Mouse (Mus musculus): ENCODE results near the gene Kat8. TPM values are rescaled to one million over a fixed set of nuclear protein-coding genes. Genes with fewer than 3 reads are reported as not detected.

Gene Kat8
- polyA plus RNA-seq, 1 experiment from 2014 or later: 22.1 TPM

- TF ChIP-seq CTCF (IDR thresholded peaks at IDR 0.05): peak; percentile 83
- POLR2A ChIA-PET: interaction anchor here (1.0 kb wide), 1 partner anchor 18 kb away, joined by 3 read pairs; no protein-coding TSS in a partner anchor
- CTCF ChIA-PET: interaction anchor here (1.4 to 10.1 kb wide), 4 partner anchors 11 to 57 kb away, joined by 3 to 123 read pairs (median 5); no protein-coding TSS in a partner anchor
- ATAC-seq (no peak), DNase-seq (ENCODE audit: low read depth, low spot score) (no peak)
- in situ Hi-C loops (cut with MboI; ENCODE audit: low pct_unique_long_range_greater_than_20kb): no loop called here
- no peaks in the 10 kb centered on the region for H3K27me3 ChIP-seq
Measured at GRCm38 (mm10) chr7:127918203-127918602, 5.9 kb downstream of the Kat8 start.

GRCm38 (mm10) chr7:127919290-127919689 lies 7.0 kb downstream of the Kat8 start:
- POLR2A ChIA-PET: no interaction called here
- in situ Hi-C loops (cut with MboI; ENCODE audit: low pct_unique_long_range_greater_than_20kb): no loop called here
- TF ChIP-seq CTCF (IDR thresholded peaks at IDR 0.05): peak; percentile 66
- CTCF ChIA-PET: interaction anchor here (1.2 to 10.1 kb wide), 6 partner anchors 10 to 118 kb away, joined by 3 to 123 read pairs (median 4); no protein-coding TSS in a partner anchor
- H3K27me3 ChIP-seq: no peaks in the 10 kb centered on the region
- no peak for DNase-seq (ENCODE audit: low read depth, low spot score)
- ATAC-seq: no peak

- ATAC-seq (no peak), DNase-seq (ENCODE audit: low read depth, low spot score) (no peak)
- no peak for TF ChIP-seq CTCF (IDR thresholded peaks at IDR 0.05)
- no peaks in the 10 kb centered on the region for H3K27me3 ChIP-seq
- ChIA-PET POLR2A (interaction anchor here (1.5 kb wide), 1 partner anchor 10 kb away, joined by 5 read pairs; no protein-coding TSS in a partner anchor), CTCF (interaction anchor here (1.2 to 10.1 kb wide), 4 partner anchors 10 to 25 kb away, joined by 4 to 123 read pairs (median 6); partner anchors contain the start of genes Gm21974, Kat8 and Vkorc1)
- in situ Hi-C loops (cut with MboI; ENCODE audit: low pct_unique_long_range_greater_than_20kb): no loop called here
Measured at GRCm38 (mm10) chr7:127921516-127921915, 9.2 kb downstream of the Kat8 start.

GRCm38 (mm10) chr7:127922451-127923275 lies 10.3 kb downstream of the Kat8 start:
- DNase-seq (ENCODE audit: low read depth, low spot score) (no peak), ATAC-seq (no peak)
- POLR2A ChIA-PET: interaction anchor here (0.6 to 1.5 kb wide), 2 partner anchors 9 to 70 kb away, joined by 3 to 5 read pairs; no protein-coding TSS in a partner anchor
- in situ Hi-C loops (cut with MboI; ENCODE audit: low pct_unique_long_range_greater_than_20kb): no loop called here
- CTCF ChIA-PET: interaction anchor here (1.4 to 10.1 kb wide), 2 partner anchors 11 to 12 kb away, joined by 4 to 123 read pairs; partner anchors contain the start of gene Kat8
- H3K27me3 ChIP-seq: no peaks in the 10 kb centered on the region
- no peak for TF ChIP-seq CTCF (IDR thresholded peaks at IDR 0.05)

DNA sequence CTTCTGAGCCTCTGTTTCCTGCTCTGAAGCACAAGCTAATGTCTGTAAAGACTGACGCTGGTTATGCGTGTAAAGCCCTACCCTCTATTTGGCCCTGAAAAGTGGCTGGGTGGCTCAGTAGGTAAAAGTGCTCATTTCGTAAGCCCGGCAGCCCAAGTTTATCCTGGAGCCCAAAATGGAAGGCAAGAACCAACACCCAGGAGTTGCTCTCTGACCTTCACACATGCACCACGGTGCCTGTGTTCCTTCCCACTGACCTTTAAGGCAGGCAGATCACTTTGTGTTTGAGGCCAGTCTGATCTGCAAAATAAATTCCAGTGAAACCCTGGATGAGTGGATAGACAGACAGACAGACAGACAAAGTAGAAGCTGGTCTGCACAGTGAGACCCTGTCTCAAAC lies 11.4 kb downstream of the Kat8 start:
- TF ChIP-seq CTCF (IDR thresholded peaks at IDR 0.05): no peak
- ATAC-seq: no peak
- ChIA-PET POLR2A (no interaction called here), CTCF (interaction anchor here (10.1 kb wide), 1 partner anchor 11 kb away, joined by 123 read pairs; no protein-coding TSS in a partner anchor)
- in situ Hi-C loops (cut with MboI; ENCODE audit: low pct_unique_long_range_greater_than_20kb): no loop called here
- no peak for DNase-seq (ENCODE audit: low read depth, low spot score)
- no peaks in the 10 kb centered on the region for H3K27me3 ChIP-seq

- CTCF ChIA-PET: interaction anchor here (0.7 to 10.1 kb wide), 3 partner anchors 9 to 15 kb away, joined by 3 to 123 read pairs (median 4); no protein-coding TSS in a partner anchor
- TF ChIP-seq CTCF (IDR thresholded peaks at IDR 0.05): no peak
- peak; percentile 55 for ATAC-seq
- POLR2A ChIA-PET: interaction anchor here (0.6 to 0.7 kb wide), 2 partner anchors 13 to 63 kb away, joined by 3 to 4 read pairs; partner anchors contain the start of gene Kat8
- DNase-seq (ENCODE audit: low read depth, low spot score): no peak
- no peaks in the 10 kb centered on the region for H3K27me3 ChIP-seq
- in situ Hi-C loops (cut with MboI; ENCODE audit: low pct_unique_long_range_greater_than_20kb): no loop called here
Measured at GRCm38 (mm10) chr7:127925252-127925651, 12.9 kb downstream of the Kat8 start.

DNA sequence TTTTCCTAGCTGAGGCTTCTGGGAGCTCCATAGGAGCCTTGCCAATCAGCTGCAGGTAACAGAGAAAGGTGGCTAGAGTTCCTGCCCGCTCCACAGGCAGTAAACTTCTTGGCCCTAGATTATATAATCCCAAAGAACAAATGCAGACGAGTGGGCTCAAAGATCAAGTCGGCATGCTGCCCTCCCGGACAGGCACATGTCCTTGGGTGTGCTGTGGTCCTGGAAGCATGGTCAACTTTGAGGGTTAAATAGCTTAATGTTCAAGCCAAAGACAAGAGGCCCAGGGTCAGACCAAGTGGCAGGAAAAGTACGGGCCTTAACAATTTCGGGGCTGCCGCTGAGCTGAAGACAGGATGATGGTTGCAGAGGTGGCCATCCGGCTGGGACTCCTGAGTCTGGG lies 13.8 kb downstream of the Kat8 start:
- CTCF ChIA-PET: interaction anchor here (0.9 to 10.1 kb wide), 4 partner anchors 8 to 37 kb away, joined by 3 to 123 read pairs (median 4); no protein-coding TSS in a partner anchor
- ATAC-seq (no peak), DNase-seq (ENCODE audit: low read depth, low spot score) (no peak)
- in situ Hi-C loops (cut with MboI; ENCODE audit: low pct_unique_long_range_greater_than_20kb): no loop called here
- POLR2A ChIA-PET: interaction anchor here (0.7 to 1.0 kb wide), 2 partner anchors 13 to 14 kb away, joined by 3 read pairs; partner anchors contain the start of gene Kat8
- H3K27me3 ChIP-seq: no peaks in the 10 kb centered on the region
- no peak for TF ChIP-seq CTCF (IDR thresholded peaks at IDR 0.05)

- no peaks in the 10 kb centered on the region for H3K27me3 ChIP-seq
- no peak for DNase-seq (ENCODE audit: low read depth, low spot score)
- CTCF ChIA-PET: interaction anchor here (0.9 to 1.9 kb wide), 3 partner anchors 9 to 13 kb away, joined by 3 to 4 read pairs (median 3); no protein-coding TSS in a partner anchor
- in situ Hi-C loops (cut with MboI; ENCODE audit: low pct_unique_long_range_greater_than_20kb): no loop called here
- no peak for ATAC-seq
- TF ChIP-seq CTCF (IDR thresholded peaks at IDR 0.05): no peak
- POLR2A ChIA-PET: interaction anchor here (1.0 kb wide), 1 partner anchor 14 kb away, joined by 3 read pairs; the partner anchor contains the start of gene Kat8
Measured at GRCm38 (mm10) chr7:127926846-127927245, 14.5 kb downstream of the Kat8 start.

DNA sequence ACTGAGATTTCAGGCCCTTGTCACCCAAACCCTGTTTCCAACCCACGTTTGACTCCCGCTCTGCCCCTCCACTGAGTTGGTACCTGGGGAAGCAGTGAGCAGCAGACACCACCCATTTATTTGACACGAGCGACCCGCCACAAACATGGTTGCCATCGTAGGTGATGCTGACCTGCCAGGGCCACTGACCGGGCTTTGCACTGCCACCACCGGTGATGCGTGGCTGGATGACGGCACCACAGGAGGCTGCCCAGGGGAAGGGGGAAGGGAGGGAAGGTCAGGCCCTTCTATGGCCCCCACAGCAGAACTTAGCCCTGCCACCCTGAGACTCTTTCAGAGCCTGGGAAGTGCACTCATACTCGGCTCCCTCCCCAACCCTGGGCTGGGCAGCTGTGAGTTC lies 15.4 kb downstream of the Kat8 start:
- ChIA-PET POLR2A (interaction anchor here (0.6 kb wide), 1 partner anchor 44 kb away, joined by 4 read pairs; no protein-coding TSS in a partner anchor), CTCF (interaction anchor here (0.9 to 1.9 kb wide), 3 partner anchors 8 to 13 kb away, joined by 3 to 4 read pairs (median 3); no protein-coding TSS in a partner anchor)
- in situ Hi-C loops (cut with MboI; ENCODE audit: low pct_unique_long_range_greater_than_20kb): no loop called here
- H3K27me3 ChIP-seq: no peaks in the 10 kb centered on the region
- ATAC-seq: no peak
- DNase-seq (ENCODE audit: low read depth, low spot score): no peak
- TF ChIP-seq CTCF (IDR thresholded peaks at IDR 0.05): no peak

- no peak for TF ChIP-seq CTCF (IDR thresholded peaks at IDR 0.05)
- ChIA-PET CTCF (interaction anchor here (1.8 to 1.9 kb wide), 2 partner anchors 10 to 11 kb away, joined by 3 to 6 read pairs; no protein-coding TSS in a partner anchor), POLR2A (interaction anchor here (0.8 kb wide), 1 partner anchor 24 kb away, joined by 3 read pairs; no protein-coding TSS in a partner anchor)
- no peaks in the 10 kb centered on the region for H3K27me3 ChIP-seq
- in situ Hi-C loops (cut with MboI; ENCODE audit: low pct_unique_long_range_greater_than_20kb): no loop called here
- DNase-seq (ENCODE audit: low read depth, low spot score) (no peak), ATAC-seq (no peak)
Measured at GRCm38 (mm10) chr7:127928596-127928995, 16.3 kb downstream of the Kat8 start.
